Mouse (Mus musculus): Measurements from ENCODE around the gene Ramac.

DNA sequence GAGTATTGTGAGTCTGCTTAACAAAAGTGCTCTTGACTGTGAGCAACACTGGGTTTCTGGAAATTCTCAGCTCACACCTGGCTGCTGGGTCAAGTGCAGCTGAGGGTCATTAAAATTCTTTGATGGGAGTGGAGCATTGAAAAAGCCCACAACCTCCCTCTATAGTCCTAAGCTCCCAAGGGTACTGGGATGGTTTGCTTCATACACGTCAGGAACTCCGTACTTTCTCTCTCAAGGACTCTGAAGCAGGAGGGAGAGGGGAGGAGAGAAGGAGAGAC lies 36.1 kb upstream of the Ramac start:
- TF ChIP-seq CTCF (IDR thresholded peaks at IDR 0.05; ENCODE audit: borderline replicate concordance, control insufficient read depth, extremely low read depth, insufficient read depth, low read length, poor library complexity) (no peak), POLR2A (IDR thresholded peaks at IDR 0.05; ENCODE audit: control insufficient read depth, extremely low read depth, insufficient read depth, low read length, poor library complexity) (no peak)
